Mouse (Mus musculus): Measurements from ENCODE around the gene Syt15. TPM values are rescaled to one million over a fixed set of nuclear protein-coding genes. Genes with fewer than 3 reads are reported as not detected.

Gene Syt15
- polyA plus RNA-seq, 1 experiment: not detected

DNA sequence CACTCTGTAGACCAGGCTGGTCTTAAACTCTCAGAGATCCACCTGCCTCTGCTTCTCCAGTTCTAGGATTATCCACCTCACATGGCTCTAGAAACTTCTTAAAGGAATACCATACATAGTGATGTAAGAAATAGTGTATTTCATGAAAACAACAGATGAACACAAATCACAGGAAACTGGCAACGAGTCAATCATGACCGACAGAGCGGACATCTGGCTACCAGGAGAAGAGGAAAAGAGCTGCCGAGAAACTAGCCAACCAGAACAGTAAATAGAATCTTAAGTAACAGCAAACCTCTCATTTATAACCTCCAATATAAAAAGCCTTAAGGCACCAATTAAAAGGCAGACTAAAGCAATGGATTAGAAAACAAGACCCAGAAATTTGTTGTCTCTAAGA is 60.3 kb downstream of the Syt15 start:
- Histone ChIP-seq H3K9me3 (ENCODE audit: control insufficient read depth, low read length) (no peaks in the 10 kb centered on the region), H3K4me1 (ENCODE audit: control insufficient read depth) (no peaks in the 10 kb centered on the region), H3K4me3 (replicated peaks) (no peak overlapping the region), H3K27me3 (ENCODE audit: control insufficient read depth) (no peaks in the 10 kb centered on the region), H3K36me3 (ENCODE audit: control insufficient read depth) (no peaks in the 10 kb centered on the region)
- TF ChIP-seq TAL1 (IDR thresholded peaks at IDR 0.05; ENCODE audit: low read length): no peak
- no peak for TF ChIP-seq GATA1 (IDR thresholded peaks at IDR 0.05; ENCODE audit: low read length)

Other genes with a start within 250 kb of the Syt15 start
- not detected in 2 replicates for gene Zfp488, start 240.8 kb upstream of the Syt15 start, polyA plus RNA-seq (2012)
- gene Gm30083, start 204.4 kb upstream of the Syt15 start, polyA plus RNA-seq (2012): not detected in 2 replicates
- gene Gm5460, start 202.8 kb upstream of the Syt15 start, polyA plus RNA-seq (2012): not detected in 2 replicates
- 0.01 TPM in 1 of 2 replicates, not detected in the other for gene Antxrl, start 166.9 kb upstream of the Syt15 start, polyA plus RNA-seq (2012)
- not detected in 2 replicates for gene Anxa8, start 133.6 kb upstream of the Syt15 start, polyA plus RNA-seq (2012)
- not detected in 2 replicates for gene A630023A22Rik, start 116.8 kb upstream of the Syt15 start, polyA plus RNA-seq (2012)
- gene Npy4r, start 67.1 kb upstream of the Syt15 start, polyA plus RNA-seq (2012): not detected in 2 replicates
- gene Gprin2, start 17.9 kb upstream of the Syt15 start, polyA plus RNA-seq (2012): not detected in 2 replicates
- gene Shld2, start 90.9 kb downstream of the Syt15 start, polyA plus RNA-seq (2012): 0.01 and 0.03 TPM in 2 replicates
- gene Glud1, start 91.1 kb downstream of the Syt15 start, polyA plus RNA-seq (2012): 0.44 and 0.87 TPM in 2 replicates
- not detected in 2 replicates for gene Fam25c, start 135.8 kb downstream of the Syt15 start, polyA plus RNA-seq (2012)
- not detected in 2 replicates for gene Sncg, start 155.2 kb downstream of the Syt15 start, polyA plus RNA-seq (2012)
- gene Mmrn2, start 155.9 kb downstream of the Syt15 start, polyA plus RNA-seq (2012): 0.01 TPM in 1 of 2 replicates, not detected in the other

Data from erythroblast, embryonic 14.5 days (primary cell).